Mouse (Mus musculus) hindlimb bud, embryonic 11.5 days (tissue): ENCODE data around the gene Ctdnep1.

Experiments
- DNase-seq: peaks from one replicate; pipeline ENCODE4 v3.0.0-alpha.2; 2012; ENCODE audit warnings: low read depth, low spot score; ENCODE audit errors: extremely low spot score

The Ctdnep1 gene

DNA sequence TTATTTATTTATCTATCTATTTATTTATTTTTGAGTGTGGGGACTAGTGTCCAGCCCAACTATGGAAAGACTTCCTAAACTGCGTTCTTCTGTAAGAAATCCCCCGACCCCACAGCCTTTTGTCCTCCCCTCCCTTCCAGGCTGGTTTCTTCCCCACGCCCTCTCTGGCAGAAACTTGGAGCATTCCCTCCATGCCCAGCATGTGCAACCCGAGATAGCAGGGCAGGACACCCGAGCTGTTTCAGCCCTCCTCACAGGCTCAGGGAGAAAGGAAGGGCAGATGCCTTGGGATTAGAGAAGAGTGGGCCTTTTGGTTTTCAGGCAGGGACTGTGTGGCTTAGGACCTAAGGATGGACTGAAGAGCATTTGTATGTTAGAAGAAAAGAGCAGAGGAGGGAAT lies 1.9 kb downstream of the Ctdnep1 start:
- no peak for DNase-seq

GRCm38 (mm10) chr11:69983377-69983776 lies 2.4 kb downstream of the Ctdnep1 start:
- DNase-seq, result no peak

- DNase-seq, result no peak
Measured at GRCm38 (mm10) chr11:69984431-69984830, 3.5 kb downstream of the Ctdnep1 start.

DNA sequence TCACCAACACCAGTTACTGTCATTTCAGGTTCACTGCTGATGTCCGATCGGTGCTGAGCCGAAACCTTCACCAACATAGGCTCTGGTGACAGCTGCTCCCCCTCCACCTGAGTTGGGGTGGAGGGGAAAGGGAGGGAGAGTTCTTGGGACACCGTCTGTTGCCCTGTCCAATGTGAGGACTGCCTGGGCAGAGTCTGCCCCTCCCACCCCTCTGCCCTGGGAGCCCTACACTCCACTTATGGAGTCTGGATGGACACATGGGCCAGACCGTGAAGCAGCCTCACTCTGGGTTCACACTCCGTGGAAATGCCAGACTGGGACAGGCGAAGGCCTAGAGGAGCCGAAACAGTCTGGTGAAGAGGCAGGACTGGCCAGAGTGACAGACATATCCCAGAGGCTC lies 9.0 kb downstream of the Ctdnep1 start:
- no peak for DNase-seq

DNA sequence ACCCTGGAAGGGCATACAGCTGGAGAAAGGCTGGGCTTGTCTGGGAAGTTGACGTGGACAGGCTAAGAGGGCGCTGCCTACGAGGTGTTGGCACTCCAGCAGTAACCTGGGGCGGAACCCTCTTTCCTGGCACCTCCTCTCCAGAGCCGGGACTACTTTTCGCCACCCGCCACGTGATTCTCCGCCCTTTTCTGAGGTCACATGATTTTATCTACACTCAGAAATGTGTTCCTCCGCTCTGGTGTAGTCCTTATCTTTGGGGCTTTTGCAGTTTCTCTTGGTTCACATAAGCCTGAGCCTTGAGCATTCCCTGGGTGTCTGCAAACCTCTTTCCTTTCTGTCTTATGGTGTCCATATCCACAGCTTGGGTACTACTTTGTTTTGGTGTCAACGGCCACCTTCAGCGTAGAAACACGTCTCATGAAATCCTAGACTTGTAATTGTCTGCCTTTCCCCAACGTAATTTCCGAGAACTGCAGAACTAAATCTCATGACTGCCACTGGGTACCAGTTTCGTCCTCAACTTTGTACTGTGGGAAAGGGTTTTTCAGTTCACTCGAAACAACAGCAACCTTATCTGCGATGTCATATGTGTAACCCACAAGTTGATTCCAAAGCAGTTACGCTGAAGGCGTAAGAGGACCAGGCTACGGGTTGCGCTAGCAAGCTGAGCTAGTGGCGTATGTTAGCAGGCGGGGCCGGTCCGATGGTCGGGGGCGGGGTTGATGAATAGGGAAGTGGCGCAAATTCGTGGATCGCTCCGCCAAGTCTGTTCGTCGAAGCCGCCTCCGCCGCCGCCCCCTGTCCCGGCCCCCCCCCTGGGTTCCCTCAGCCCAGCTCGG lies 10.1 kb downstream of the Ctdnep1 start, which contains the start of gene Gabarap:
Gabarap (plus strand) TSS at position 294 of the 842 bp plus-strand sequence.
- peak; percentile 99 for DNase-seq

- no peak for DNase-seq
Measured at GRCm38 (mm10) chr11:69991711-69992110, 10.8 kb downstream of the Ctdnep1 start.

- DNase-seq, result no peak
Measured at GRCm38 (mm10) chr11:69992396-69992795, 11.4 kb downstream of the Ctdnep1 start.

DNA sequence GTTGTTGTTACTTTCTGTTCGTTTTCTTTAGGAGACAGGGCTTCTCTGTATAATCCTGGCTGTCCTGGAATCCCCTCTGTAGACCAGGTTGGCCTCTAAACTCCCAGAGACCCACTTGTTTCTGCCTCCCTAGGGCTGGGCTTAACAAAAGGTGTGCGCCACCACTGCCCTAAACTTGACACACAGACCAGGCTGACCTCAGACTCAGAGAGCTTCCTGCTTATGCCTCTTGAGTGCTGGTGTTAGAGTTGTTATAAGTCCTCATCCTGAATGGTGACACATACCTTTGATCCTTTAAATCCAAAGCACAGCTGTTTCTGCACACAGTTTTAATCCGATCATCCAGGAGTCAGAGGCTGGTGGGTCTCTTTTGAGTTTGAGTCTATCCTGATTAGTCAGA lies 12.0 kb downstream of the Ctdnep1 start:
- no peak for DNase-seq

DNA sequence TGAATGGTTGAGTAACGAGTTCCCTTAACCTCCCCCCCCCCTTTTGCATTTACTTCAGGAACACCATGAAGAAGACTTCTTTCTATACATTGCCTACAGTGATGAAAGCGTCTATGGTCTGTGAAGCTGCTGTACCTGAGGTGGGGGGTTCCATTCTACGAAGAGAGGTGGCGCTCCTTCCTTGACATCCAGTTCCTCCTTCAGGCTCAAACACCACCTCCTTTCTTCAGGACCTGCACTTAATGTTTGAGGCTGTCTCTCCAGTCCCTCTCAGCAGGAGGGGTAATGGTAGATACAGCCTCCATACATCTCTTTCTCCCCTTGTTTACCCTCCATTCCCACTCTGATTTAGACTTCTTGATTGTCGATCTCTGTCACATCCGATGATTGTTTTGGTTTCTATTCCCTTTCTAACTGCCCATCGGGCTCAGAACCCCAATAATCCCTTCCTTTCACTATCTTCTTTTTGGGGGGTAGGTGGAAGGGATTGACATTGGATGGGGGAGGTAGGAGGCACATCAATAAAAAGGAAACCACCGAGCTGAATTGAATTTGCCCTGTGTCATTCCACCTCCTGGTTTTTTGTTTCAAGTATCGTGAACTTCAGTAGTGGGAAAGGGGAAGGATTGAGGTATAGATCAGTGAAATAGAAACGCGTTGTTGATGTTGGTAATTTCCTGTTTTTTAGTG lies 13.6 kb downstream of the Ctdnep1 start:
- DNase-seq, result no peak

- DNase-seq, result peak; percentile 96
Measured at GRCm38 (mm10) chr11:69995391-69995960, 14.5 kb downstream of the Ctdnep1 start, which contains the start of gene Phf23. TSS of gene Phf23 (plus strand) at chr11:69995777.

- DNase-seq, result no peak
Measured at GRCm38 (mm10) chr11:69996161-69997061, 15.5 kb downstream of the Ctdnep1 start.

DNA sequence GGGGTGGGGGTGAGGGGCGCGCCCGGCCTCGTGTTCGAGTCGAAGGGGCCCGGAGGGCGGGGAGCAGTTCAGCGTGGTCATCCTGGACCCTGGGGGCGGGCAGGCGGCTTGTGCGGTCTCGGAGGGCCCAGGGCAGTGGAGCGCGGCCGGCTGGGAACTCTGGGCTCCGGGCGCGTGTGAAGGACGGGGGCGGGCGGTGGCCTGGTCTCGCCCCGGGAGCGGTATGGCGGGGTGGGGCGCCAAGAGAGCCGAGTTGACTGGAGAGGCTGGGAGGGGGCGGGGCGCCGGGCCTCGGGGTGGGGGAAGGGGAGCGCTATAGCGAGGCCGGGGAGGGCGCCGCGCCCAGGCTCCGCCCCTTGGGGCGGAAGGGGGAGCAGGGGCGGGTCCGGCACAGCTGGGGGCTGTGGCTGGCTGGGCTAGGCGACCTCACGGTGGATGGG lies 16.1 kb downstream of the Ctdnep1 start:
- no peak for DNase-seq

DNA sequence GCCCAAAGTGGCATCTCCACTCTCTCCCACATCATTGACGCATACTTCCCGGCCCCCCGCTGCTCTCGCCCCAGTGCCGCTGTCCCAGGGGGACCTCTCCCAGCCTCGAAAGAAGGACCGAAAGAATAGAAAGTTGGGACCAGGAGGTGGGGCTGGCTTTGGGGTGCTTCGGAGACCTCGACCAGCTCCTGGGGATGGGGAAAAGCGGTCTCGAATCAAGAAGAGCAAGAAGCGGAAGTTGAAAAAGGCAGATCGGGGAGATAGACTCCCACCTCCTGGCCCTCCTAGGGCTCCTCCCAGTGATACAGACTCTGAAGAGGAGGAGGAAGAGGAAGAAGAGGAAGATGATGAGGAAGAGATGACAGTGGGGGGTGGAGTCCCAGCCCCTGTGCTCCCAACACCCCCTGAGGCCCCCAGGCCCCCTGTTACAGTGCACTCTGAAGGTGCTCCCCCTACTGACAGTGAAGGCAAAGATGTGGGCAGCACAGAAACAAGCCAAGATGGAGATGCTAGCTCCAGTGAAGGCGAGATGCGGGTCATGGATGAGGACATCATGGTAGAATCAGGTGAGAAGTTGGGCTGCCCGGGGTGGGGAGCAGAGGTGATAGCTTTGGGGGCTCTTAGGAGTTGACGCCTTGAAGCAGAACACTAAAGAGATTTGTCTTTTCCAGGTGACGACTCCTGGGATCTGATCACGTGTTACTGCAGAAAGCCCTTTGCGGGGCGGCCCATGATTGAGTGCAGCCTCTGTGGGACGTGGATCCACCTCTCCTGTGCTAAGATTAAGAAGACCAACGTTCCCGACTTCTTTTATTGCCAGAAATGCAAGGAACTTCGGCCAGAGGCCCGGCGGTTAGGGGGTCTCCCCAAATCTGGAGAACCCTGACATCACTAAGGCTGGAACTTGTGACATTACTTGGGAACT lies 17.9 kb downstream of the Ctdnep1 start:
- no peak for DNase-seq

DNA sequence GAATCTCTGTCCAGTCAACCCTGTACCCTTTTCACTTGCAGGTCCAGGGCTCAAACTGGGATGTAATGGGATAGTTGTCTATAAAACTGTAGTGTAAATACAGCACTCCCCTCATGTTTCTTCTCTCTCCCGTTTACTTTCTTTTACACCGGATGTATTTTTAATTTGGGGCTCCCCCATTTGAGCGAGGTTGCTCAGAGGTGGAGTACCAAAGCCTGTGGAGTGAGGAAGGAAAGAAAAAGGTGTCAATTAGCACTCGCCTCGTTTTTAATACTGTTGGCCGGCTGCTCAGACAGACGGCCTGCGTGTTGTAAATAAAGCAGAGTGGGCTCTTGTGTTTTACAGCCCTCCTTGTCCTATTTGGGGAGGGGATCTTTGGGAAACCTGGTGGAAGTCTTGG lies 18.7 kb downstream of the Ctdnep1 start:
- DNase-seq, result no peak

DNA sequence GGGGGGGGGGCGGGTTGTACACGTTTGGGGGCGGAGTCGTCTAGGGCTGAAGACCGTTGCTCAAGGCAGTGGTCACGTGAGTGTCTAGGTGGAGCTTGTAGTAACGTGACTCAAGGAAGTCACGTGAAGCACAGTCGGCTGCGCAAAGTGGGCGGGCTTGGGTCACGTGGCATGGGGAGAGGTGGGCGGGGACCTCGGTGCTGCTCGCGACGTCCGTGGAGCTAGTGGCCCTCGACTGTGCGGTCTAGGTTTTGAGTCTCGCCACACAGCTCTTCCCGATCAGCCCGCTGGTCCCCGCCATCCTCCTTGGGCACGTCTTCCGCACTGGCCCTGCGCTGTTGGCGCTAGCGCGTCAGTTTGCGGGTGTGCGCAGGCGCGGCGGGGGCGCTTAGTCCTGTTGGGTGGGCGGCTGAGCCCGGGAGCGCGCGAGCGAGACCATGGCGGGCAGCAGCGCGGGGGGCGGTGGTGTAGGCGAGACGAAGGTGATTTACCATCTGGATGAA lies 19.5 kb downstream of the Ctdnep1 start, which contains the start of gene Dvl2:
Dvl2 (plus strand) TSS at position 200 of the 503 bp plus-strand sequence.
- peak; percentile 83 for DNase-seq

DNA sequence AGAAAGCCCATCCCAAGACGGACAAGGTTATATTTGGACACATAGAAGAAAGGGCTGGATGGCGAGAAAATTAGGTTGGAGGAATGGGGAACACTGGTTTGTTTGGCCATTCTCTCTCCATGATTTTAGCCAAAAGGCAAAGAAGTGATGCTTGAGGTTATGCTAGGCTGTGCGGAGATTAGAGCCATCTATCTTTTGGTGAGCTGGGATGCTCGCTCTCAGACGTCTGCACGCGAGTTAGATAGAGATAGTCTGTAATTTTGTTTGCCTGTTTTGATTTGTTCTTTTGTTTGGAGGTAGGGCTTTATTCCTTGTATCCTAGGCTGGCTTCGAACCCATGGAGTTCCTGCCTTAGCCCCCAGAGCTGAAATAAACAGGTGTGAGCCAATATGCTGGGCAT lies 20.2 kb downstream of the Ctdnep1 start:
- DNase-seq, result no peak

DNA sequence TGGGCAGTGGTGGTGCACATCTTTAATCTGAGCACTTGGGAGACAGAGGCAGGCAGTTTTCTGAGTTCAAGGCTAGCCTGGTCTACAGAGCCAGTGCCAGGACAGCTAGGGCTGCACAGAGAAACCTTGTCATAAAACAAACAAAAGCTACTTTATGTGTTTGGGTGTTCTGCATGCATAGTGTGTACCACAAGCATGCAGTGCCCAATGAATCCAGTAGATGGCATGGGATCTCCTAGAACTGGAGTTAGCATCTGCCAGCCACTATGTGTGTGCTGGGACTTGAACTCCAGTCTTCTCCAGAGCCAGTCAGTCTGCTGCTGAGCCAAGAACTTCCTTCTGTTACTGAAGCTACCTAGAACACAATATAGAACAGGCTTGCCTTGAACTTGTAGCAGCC lies 20.9 kb downstream of the Ctdnep1 start:
- DNase-seq, result no peak

GRCm38 (mm10) chr11:70002471-70002870 lies 21.5 kb downstream of the Ctdnep1 start:
- DNase-seq, result no peak

DNA sequence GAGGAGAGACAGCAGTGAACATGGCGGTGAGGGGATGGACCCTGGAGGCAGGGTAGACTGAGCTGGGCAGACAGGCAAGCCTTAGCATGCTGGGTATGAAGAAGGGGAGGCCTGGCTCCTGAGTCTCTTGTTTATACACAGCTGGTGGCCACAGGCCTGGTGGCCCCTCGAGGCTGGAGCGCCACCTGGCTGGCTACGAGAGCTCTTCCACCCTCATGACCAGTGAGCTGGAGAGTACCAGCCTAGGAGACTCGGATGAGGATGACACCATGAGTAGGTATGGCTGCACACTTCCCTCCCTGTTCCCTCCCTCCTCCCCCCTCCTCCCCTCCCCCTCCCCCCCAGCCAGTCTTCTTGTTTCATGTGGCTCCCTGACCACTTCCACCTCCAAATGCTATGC lies 24.6 kb downstream of the Ctdnep1 start:
- DNase-seq, result no peak
